Mouse (Mus musculus): ENCODE results near the gene Eps8l2. TPM values are rescaled to one million over a fixed set of nuclear protein-coding genes. Genes with fewer than 3 reads are reported as not detected.
A peak's percentile ranks its signal among the peaks of the same experiment; 100 is the strongest.

Gene Eps8l2
- 76.5 and 77.1 TPM in 2 replicates for polyA plus RNA-seq (2015; fragmentation: Nextera tagmentation; extraction: Ambion mirVana)

- peak; percentile 56 for DNase-seq (ENCODE audit: low spot score)
- peak; percentile 80 for ATAC-seq (replicated peaks; ENCODE audit: low FRiP score, low read depth)
- Histone ChIP-seq H3K9ac (ENCODE audit: low read depth, low read length) (peak within 1 kb of the TSS; percentile 59), H3K36me3 (ENCODE audit: insufficient read depth, low read length) (peaks cover 4% of the 10 kb centered on the region; the same call in 1 of the 2 replicates), H3K27me3 (ENCODE audit: insufficient read depth, low read length) (no peaks in the 10 kb centered on the region), H3K4me1 (replicated peaks; ENCODE audit: insufficient read depth, low read length) (peaks cover 5% of the 10 kb centered on the region; the same call in 1 of the 2 replicates), H3K9me3 (replicated peaks; ENCODE audit: low read length) (no peaks in the 10 kb centered on the region), H3K27ac (peak within 1 kb of the TSS; percentile 83), H3K4me3 (replicated peaks; ENCODE audit: low read depth, low read length) (peak within 1 kb of the TSS; percentile 31), H3K4me2 (ENCODE audit: low read length) (peak within 1 kb of the TSS; percentile 47)
- 5% methylated on average over 23 of the region's 23 CpGs for WGBS
- TF ChIP-seq CTCF (IDR thresholded peaks at IDR 0.05; ENCODE audit: low read depth) = peak; percentile 51
Observed at GRCm38 (mm10) chr7:141338576-141339131, at the start of gene Eps8l2. TSS of gene Eps8l2 (plus strand) at chr7:141338880.

- no peaks in the 10 kb centered on the region for H3K9me3 ChIP-seq (replicated peaks; ENCODE audit: low read length)
- peaks cover 22% of the 10 kb centered on the region for H3K27me3 ChIP-seq (ENCODE audit: insufficient read depth, low read length)
- 3% methylated on average over 37 of the region's 46 CpGs for WGBS
- peak within 1 kb of the TSS; percentile 44 for H3K4me3 ChIP-seq (replicated peaks; ENCODE audit: low read depth, low read length)
- DNase-seq (ENCODE audit: low spot score) (peak; percentile 71), ATAC-seq (replicated peaks; ENCODE audit: low FRiP score, low read depth) (no peak)
- H3K4me2 ChIP-seq (ENCODE audit: low read length) = peak within 1 kb of the TSS; percentile 68
- H3K9ac ChIP-seq (ENCODE audit: low read depth, low read length) = peak within 1 kb of the TSS; percentile 44; the same call in 1 of the 2 replicates
- peaks cover 12% of the 10 kb centered on the region; the same call in 1 of the 2 replicates for H3K4me1 ChIP-seq (replicated peaks; ENCODE audit: insufficient read depth, low read length)
- H3K36me3 ChIP-seq (ENCODE audit: insufficient read depth, low read length) = no peaks in the 10 kb centered on the region
- no peak within 1 kb of the TSS for H3K27ac ChIP-seq
- no peak for TF ChIP-seq CTCF (IDR thresholded peaks at IDR 0.05; ENCODE audit: low read depth)
Observed at GRCm38 (mm10) chr7:141291921-141292582, 46.6 kb upstream of the Eps8l2 start, which contains the start of gene Drd4. TSS of gene Drd4 (plus strand) at chr7:141292006.

- 57% methylated on average over 15 of the region's 15 CpGs for WGBS
- no peaks in the 10 kb centered on the region for H3K9me3 ChIP-seq (replicated peaks; ENCODE audit: low read length)
- DNase-seq (ENCODE audit: low spot score) = no peak
- H3K27me3 ChIP-seq (ENCODE audit: insufficient read depth, low read length) = peaks cover 22% of the 10 kb centered on the region
- H3K9ac ChIP-seq (ENCODE audit: low read depth, low read length) = 0 out of 2 replicates have a peak overlapping the region, but pooled peaks have one; percentile 44
- H3K4me3 ChIP-seq (replicated peaks; ENCODE audit: low read depth, low read length) = peak overlapping the region; percentile 44; the same call in 1 of the 2 replicates
- H3K4me1 ChIP-seq (replicated peaks; ENCODE audit: insufficient read depth, low read length) = peaks cover 12% of the 10 kb centered on the region; the same call in 1 of the 2 replicates
- no peak for TF ChIP-seq CTCF (IDR thresholded peaks at IDR 0.05; ENCODE audit: low read depth)
- no peak overlapping the region for H3K27ac ChIP-seq
- no peak for ATAC-seq (replicated peaks; ENCODE audit: low FRiP score, low read depth)
- H3K4me2 ChIP-seq (ENCODE audit: low read length) = peak overlapping the region; percentile 68
- H3K36me3 ChIP-seq (ENCODE audit: insufficient read depth, low read length) = no peaks in the 10 kb centered on the region
Observed at GRCm38 (mm10) chr7:141292583-141293388, 45.9 kb upstream of the Eps8l2 start.

- DNase-seq (ENCODE audit: low spot score) (peak; percentile 33), ATAC-seq (replicated peaks; ENCODE audit: low FRiP score, low read depth) (peak; percentile 9; the same call in 1 of the 2 replicates)
- Histone ChIP-seq H3K36me3 (ENCODE audit: insufficient read depth, low read length) (no peaks in the 10 kb centered on the region), H3K27me3 (ENCODE audit: insufficient read depth, low read length) (peaks cover 22% of the 10 kb centered on the region), H3K9ac (ENCODE audit: low read depth, low read length) (peak overlapping the region; percentile 46), H3K4me2 (ENCODE audit: low read length) (peak overlapping the region; percentile 63), H3K9me3 (replicated peaks; ENCODE audit: low read length) (no peaks in the 10 kb centered on the region), H3K27ac (no peak overlapping the region), H3K4me3 (replicated peaks; ENCODE audit: low read depth, low read length) (peak overlapping the region; percentile 29), H3K4me1 (replicated peaks; ENCODE audit: insufficient read depth, low read length) (peaks cover 12% of the 10 kb centered on the region; the same call in 1 of the 2 replicates)
- WGBS = 1% methylated on average over 53 of the region's 53 CpGs
- TF ChIP-seq CTCF (IDR thresholded peaks at IDR 0.05; ENCODE audit: low read depth) = no peak
Observed at GRCm38 (mm10) chr7:141293852-141294471, 44.7 kb upstream of the Eps8l2 start.

- Histone ChIP-seq H3K4me3 (replicated peaks; ENCODE audit: low read depth, low read length) (peak overlapping the region; percentile 29), H3K9me3 (replicated peaks; ENCODE audit: low read length) (no peaks in the 10 kb centered on the region), H3K27ac (no peak overlapping the region), H3K27me3 (ENCODE audit: insufficient read depth, low read length) (peaks cover 22% of the 10 kb centered on the region), H3K4me2 (ENCODE audit: low read length) (peak overlapping the region; percentile 63), H3K9ac (ENCODE audit: low read depth, low read length) (peak overlapping the region; percentile 46), H3K36me3 (ENCODE audit: insufficient read depth, low read length) (no peaks in the 10 kb centered on the region), H3K4me1 (replicated peaks; ENCODE audit: insufficient read depth, low read length) (peaks cover 12% of the 10 kb centered on the region; the same call in 1 of the 2 replicates)
- DNase-seq (ENCODE audit: low spot score) (no peak), ATAC-seq (replicated peaks; ENCODE audit: low FRiP score, low read depth) (no peak)
- WGBS = 9% methylated on average over 19 of the region's 22 CpGs
- TF ChIP-seq CTCF (IDR thresholded peaks at IDR 0.05; ENCODE audit: low read depth) = no peak
Observed at GRCm38 (mm10) chr7:141294479-141294878, 44.2 kb upstream of the Eps8l2 start.
